Mouse (Mus musculus): Measurements from ENCODE around the gene Tma7.

Tma7 gene

GRCm38 (mm10) chr9:109101933-109102445 lies 19.6 kb upstream of the Tma7 start:
- no peak for DNase-seq

- DNase-seq, result no peak
Measured at GRCm38 (mm10) chr9:109100307-109100928, 18.0 kb upstream of the Tma7 start.

GRCm38 (mm10) chr9:109098969-109099368 lies 16.6 kb upstream of the Tma7 start:
- DNase-seq, result peak; percentile 90

DNA sequence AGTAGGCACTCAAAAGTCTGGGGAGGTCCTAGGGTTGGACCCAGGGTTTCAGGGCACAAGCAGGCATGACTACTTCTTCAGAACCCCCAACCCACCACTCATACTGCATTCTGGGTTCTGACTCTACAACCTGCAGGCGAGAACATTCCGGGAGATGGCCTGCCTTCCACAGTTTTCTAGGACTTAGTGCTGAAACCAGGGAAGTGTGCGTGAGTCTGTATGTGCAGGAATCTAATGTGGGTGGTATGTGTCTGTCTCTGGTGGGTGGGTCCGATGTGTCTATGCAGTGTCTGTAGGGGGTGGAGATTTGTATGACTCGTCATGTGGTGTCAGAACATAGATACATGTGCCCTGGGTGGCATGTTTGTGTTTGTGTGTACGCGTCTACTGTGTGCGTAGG lies 16.0 kb upstream of the Tma7 start:
- DNase-seq, result no peak

DNA sequence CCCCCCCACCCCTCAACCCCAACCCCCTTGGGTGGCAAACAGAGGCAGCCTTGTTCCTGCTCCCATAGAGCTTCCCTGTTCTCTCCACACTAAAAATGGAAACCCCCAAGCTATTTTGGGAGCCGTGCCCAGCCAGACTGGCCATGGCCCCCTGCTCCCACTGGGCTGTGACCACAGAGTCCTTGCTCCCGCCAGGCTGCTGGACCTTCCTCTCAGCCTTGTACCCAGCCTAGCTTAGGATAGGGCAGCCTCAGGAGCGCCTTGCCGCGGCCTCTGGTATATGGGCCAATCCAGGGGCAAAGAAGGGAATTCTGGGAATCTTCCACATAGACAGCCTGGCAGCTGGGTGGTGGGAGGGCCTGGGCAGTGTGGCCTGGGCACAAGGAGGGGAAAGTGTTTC lies 15.4 kb upstream of the Tma7 start:
- DNase-seq, result peak; percentile 61

GRCm38 (mm10) chr9:109097291-109097690 lies 14.9 kb upstream of the Tma7 start:
- no peak for DNase-seq

- DNase-seq, result no peak
Measured at GRCm38 (mm10) chr9:109096856-109097255, 14.5 kb upstream of the Tma7 start.

DNA sequence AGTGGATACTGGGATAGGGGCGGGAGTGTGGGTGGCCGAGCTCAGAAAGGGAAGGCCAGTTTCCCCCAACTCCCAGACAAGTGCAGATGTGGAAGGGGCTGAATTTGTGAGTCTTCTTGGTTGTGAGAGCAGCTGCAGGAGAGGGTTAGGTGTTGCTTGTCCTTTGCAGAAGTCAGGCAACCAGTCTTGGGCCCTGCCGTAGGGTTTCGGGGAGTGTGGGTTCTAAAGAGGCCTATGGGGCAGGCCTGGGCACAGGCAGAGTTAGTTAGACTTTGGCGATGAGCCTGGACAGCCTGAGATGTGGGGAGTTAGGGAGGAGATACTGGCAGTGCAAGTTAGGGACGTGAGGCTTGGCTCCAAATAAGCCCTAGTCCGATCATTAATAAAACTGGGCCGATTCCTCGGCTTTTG lies 13.9 kb upstream of the Tma7 start:
- DNase-seq, result no peak

DNA sequence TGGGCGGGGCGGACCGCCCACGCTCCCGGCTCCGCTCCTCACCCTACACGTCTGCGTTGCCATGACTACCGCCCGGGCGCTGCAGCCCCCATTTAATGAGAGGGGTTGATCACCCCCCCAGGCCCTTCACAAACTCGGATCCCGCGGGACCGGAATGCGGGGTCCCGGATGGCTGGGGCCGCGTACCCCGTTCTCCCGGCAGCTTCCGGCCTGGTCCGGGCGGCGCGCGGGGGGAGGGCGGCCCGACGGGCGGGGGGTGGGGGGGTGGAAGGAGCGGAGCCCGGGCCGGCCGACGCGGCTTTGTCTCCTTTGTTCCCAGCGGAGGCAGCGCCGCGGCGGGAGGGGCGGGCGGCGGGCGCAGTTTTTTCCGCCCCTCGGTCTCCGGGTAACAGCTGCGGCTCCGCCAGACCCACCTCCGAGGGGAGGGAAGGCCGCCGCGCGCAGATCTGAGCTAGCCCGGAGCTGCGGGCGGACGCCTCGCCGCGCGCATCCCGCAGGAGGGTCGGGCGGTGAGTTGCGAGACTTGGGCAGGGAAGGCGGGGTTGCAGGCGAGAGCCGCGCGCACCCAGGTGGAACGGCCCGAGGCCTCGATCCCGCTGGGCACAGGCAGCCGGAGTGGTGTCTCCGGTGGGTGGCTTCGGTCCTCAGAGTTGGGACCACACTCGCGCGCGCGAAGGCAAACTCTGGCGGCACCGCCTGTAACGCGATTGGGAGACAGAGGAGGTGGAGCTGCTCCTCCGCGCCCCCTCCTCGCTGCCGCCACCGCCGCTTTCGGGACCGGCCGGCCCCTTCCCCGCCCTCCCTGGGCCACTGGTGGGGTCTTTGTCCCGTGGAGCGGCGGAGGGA lies 13.0 kb upstream of the Tma7 start, which contains the start of gene Plxnb1:
Gene Plxnb1 (plus strand): TSS at position 253 of the 846 bp plus-strand sequence.
- peak; percentile 86 for DNase-seq

- peak; percentile 54 for DNase-seq
Measured at GRCm38 (mm10) chr9:109094553-109095136, 12.3 kb upstream of the Tma7 start.

DNA sequence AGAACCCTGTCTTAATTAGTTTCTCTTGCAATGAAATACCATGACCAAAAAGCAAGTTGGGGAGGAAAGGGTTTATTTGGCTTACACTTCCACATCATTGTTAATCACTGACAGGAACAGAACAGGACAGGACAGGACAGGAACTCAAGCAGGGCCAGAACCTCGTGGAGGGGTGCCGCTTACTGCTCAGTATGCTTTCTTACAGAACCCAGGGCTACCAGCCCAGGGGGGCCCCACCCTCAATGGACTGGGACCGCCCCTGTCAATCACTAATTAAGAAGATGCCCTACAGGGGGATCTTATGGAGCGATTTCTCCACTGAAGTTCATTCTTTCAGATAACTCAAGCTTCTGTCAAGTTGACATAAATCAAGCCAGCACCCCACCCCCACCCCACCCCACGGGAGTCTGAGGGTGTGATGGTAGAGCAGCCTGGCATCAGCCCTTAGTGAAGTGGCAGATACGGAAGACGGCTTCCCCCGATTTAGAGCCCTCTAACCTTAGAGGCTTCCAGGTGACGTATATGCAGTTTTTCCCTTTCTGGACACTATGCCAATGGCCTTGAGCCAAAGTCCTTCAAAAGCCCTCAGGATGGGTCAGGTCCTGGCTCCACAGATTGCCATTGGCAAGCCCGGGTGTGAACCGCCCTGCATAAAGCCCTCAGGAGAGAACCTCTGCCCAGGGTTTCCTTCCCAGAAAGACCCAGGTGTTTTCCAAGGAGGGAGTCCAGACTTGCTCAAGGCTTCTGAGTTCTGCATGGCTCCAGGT lies 11.6 kb upstream of the Tma7 start:
- peak; percentile 67 for DNase-seq

DNA sequence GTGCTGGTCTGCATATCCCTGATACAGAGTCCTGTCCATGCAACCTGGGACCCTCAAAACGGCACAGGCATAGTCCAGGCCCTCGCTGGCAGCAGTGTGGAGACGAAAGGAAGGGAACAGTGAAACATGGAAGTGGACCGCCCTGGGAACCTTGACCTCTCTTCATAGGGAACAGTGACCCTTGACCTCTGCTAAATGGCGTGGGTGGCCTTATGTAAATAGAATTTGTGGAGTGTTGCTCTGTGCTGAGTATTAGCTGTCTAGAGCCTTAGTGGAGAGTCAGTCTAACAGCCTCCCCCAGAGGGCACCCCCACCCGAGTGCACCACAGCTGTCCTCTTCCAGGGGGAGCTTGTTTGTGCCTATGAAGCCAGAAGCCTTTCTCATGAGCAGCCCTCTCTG lies 10.4 kb upstream of the Tma7 start:
- no peak for DNase-seq

- DNase-seq, result no peak
Measured at GRCm38 (mm10) chr9:109091802-109092201, 9.4 kb upstream of the Tma7 start.

- DNase-seq, result no peak
Measured at GRCm38 (mm10) chr9:109090446-109090845, 8.1 kb upstream of the Tma7 start.

DNA sequence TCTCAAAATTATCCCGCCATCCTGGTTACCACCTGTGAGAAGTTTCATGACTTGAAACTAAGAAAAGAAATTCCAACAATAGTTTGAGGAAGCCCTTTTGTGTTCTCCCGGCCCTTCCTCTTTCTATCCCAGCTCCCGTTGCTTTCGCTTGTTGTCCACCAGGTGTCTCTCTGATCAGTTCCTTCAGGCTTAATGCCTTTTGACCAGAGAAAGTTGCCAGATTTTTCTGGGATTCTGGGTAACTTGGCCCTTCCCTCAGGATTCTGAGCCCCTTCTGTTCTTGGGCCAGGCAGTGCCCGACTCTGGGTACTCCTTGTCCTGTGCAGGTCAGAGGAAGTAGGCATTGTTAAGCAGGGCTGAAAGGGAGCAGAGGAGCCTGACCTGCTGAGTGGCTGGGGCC lies 5.6 kb upstream of the Tma7 start:
- DNase-seq, result peak; percentile 45

- no peak for DNase-seq
Measured at GRCm38 (mm10) chr9:109084922-109085321, 2.5 kb upstream of the Tma7 start.

DNA sequence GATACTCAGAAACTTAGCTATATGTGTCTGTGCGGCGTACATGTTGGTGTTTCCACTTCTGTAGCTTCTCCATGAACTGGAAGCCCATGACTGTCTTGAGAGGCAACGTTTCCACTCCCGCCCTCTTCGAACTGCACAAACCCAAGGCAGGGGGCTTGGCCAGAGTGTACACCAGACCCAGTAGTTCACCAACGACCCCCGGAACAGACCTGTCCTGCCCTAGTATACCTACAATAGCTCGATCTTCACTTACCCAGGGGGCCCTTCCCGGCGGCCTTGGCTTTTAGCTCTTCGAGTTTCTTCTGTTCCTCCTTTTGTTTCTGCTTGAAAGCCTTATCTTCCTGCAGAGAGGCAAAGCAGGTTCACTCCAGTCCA lies 651 bp downstream of the Tma7 start:
- no peak for DNase-seq

GRCm38 (mm10) chr9:109080516-109080915 lies 1.9 kb downstream of the Tma7 start:
- DNase-seq, result no peak

DNA sequence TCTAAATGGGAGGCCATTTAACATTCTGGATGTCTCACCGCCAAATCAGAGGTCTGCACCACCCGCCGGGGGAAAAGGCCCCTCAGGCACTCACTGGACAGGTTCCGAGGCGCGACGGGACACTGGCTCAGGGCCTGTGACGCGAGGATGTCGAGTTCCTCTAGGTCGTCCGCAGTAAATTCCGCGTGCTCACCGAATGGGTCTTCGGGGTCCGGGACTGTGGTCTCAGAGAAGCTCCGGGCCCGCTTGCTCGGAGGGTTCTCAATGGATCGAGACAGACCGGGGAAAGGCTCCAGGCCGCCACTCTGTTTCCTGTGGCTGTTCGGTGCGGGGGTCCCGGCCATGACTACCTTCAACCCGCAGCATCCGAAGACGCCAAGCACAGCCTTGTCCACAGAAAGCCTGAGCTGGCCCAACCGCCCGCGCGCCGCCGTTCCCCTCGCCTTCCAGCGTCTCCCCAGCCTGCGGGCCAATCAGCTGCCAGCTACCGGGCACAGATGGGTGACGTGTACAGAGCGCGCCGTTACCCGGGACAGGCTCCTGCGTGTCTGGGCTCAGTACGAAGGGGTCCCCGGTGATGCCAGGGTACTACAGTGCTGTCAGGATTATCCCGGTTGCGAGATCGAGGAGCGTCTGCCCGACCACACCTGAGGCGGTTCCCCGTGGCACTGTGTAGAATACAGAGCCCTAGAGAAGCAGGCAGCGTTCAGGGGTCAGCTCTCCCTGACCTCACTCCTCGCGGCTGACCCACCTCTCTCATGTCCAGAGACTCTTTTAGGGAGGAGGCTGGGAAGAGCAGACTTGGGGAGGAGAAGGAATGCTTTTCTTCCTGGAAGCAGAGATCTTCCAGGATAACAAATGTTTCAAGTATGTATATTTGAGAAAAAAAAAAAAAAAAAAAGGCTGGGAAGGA lies 8.5 kb downstream of the Tma7 start, which contains the start of gene Atrip:
Gene Atrip (minus strand): TSS at position 464 of the 913 bp plus-strand sequence.
- DNase-seq, result peak; percentile 94

GRCm38 (mm10) chr9:109068095-109068735 lies 14.2 kb downstream of the Tma7 start:
- DNase-seq, result peak; percentile 30

DNA sequence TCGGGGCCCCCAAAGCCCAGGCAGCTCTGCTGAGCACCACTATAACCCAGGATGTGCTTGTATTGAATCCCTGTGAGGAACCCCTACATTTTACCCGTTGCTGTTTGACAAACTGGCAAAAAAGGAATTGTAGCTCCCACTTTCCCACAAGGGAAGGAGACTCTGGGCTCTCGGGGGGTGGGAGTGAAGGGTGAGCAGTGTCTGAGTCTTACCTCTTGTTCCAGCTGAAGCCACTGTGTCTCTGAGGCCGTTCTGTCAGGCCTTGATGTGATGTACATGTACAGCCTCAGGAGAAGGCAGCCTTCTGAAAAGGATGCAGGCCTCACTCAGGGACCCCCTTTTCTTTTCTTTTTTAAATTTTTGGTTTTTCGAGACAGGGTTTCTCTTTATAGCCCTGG lies 21.5 kb downstream of the Tma7 start:
- no peak for DNase-seq
